Mouse (Mus musculus) ES-E14 (cell line): ENCODE data around the gene Tmed9. TPM values are rescaled to one million over a fixed set of nuclear protein-coding genes. Genes with fewer than 3 reads are reported as not detected.

Source experiments
- DNase-seq: peaks from one replicate; pipeline ENCODE4 v3.0.0-alpha.2; 2013; ENCODE audit warnings: low read depth, low spot score
- H3K27ac ChIP-seq: 2 replicates; pipeline ENCODE4 v1.5.1; 2012; ENCODE audit warnings: low read depth, mild to moderate bottlenecking, low read length, moderate library complexity, mixed read lengths; ENCODE audit not compliant: poor library complexity, insufficient read depth, severe bottlenecking
- H3K36me3 ChIP-seq: 2 replicates; pipeline ENCODE4 v1.6.1; 2012; ENCODE audit warnings: mild to moderate bottlenecking, low read length, moderate library complexity, mixed read lengths; ENCODE audit not compliant: control insufficient read depth, poor library complexity, insufficient read depth, severe bottlenecking
- H3K4me1 ChIP-seq, 2 experiments: fragments of 150-350 bp in 1 of 2; sonication (generic) in 1 of 2; 2 replicates each; pipeline ENCODE4 v1.6.1; 2012; ENCODE audit warnings: low read length in 2 of 2, mild to moderate bottlenecking in 1 of 2, mixed read lengths in 1 of 2; ENCODE audit not compliant: control insufficient read depth in 2 of 2, insufficient read depth in 2 of 2, poor library complexity in 1 of 2
- H3K4me3 ChIP-seq, 2 experiments: fragments of 150-350 bp in 1 of 2; sonication (generic) in 1 of 2; 2 replicates each; pipeline ENCODE4 v1.5.1; 2012; ENCODE audit warnings: low read length in 2 of 2, low read depth in 1 of 2, mild to moderate bottlenecking in 1 of 2, mixed read lengths in 1 of 2; ENCODE audit not compliant: insufficient read depth in 1 of 2, poor library complexity in 1 of 2, severe bottlenecking in 1 of 2
- H3K9ac ChIP-seq: 2 replicates; pipeline ENCODE4 v1.6.1; 2012; ENCODE audit warnings: low read depth, mild to moderate bottlenecking, low read length, mixed read lengths; ENCODE audit not compliant: poor library complexity, insufficient read depth, severe bottlenecking
- H3K9me3 ChIP-seq: fragments of 150-350 bp; sonication (generic); 2 replicates; pipeline ENCODE4 v1.6.1; 2012; ENCODE audit warnings: low read depth, mild to moderate bottlenecking, low read length; ENCODE audit not compliant: control insufficient read depth, insufficient read depth
- CHD2 ChIP-seq: IDR thresholded peaks from 2 replicates; pipeline ENCODE4 v1.6.1; 2014; ENCODE audit warnings: mild to moderate bottlenecking, low read depth, low read length, inconsistent platforms
- HCFC1 ChIP-seq: IDR thresholded peaks from 2 replicates; pipeline ENCODE4 v1.6.1; 2012; ENCODE audit warnings: low read length, inconsistent platforms, borderline replicate concordance; ENCODE audit not compliant: insufficient read depth
- MAFK ChIP-seq: IDR thresholded peaks from 2 replicates; pipeline ENCODE4 v1.6.1; 2014; ENCODE audit warnings: mild to moderate bottlenecking, low read depth, low read length, inconsistent platforms; ENCODE audit not compliant: insufficient read depth
- ZC3H11A ChIP-seq: IDR thresholded peaks from 2 replicates; pipeline ENCODE4 v1.6.1; 2012; ENCODE audit warnings: low read depth, mild to moderate bottlenecking, inconsistent platforms, low read length, borderline replicate concordance
- ZNF384 ChIP-seq: IDR thresholded peaks from 2 replicates; pipeline ENCODE4 v1.6.1; 2012; ENCODE audit warnings: low read depth, low read length, inconsistent platforms
- in situ Hi-C, 2 experiments: fragments of 600-800 bp; cut with MboI; formaldehyde crosslinking; loops; one replicate each; pipeline ENCODE4 v1.15.1; 2025; ENCODE audit warnings: low sequenced_read_pairs in 2 of 2, inconsistent platforms in 1 of 2; ENCODE audit not compliant: unreplicated experiment in 2 of 2
- total RNA-seq: library from RNA; depleted of rRNA; stranded (reverse); fragments of 300-350 nt; gene quantifications from 2 replicates; pipeline ENCODE4 v1.2.3, GENCODE M21; 2012

The Tmed9 gene
- total RNA-seq, 1 experiment: 363 TPM

DNA sequence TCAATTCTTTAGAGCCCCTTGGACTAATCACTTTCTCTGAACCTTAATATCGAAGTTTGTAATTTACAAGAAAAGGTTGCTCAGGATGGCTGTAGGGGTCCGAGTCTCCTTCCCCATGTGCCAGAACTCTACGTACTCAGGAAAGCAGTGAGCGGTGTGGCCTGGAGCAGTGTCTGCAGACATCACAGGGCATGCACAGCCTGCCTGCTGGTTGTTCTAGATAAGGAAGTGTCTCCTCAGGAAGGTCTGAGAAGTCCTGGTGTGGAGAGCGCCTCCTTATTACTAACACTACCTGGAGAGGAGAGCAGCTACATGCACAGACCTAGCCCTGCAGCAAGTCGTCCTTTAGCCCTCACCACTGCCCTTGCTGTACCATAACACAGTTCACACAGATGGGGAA, 28.7 kb upstream of the Tmed9 start:
- TF ChIP-seq ZNF384: no peak
- no peak for TF ChIP-seq HCFC1
- no peak for TF ChIP-seq CHD2
- TF ChIP-seq MAFK: no peak
- in situ Hi-C loops: no loop called here
- DNase-seq: no peak
- H3K27ac ChIP-seq: no peak overlapping the region; the same call in 1 of the 2 replicates
- no peaks in the 10 kb centered on the region for H3K9me3 ChIP-seq
- H3K36me3 ChIP-seq: peaks cover 41% of the 10 kb centered on the region
- peaks cover 0 to 2% of the 10 kb centered on the region in 2 experiments; a peak in 1 of 4 replicates for H3K4me1 ChIP-seq
- H3K9ac ChIP-seq: no peak overlapping the region
- no peak overlapping the region for H3K4me3 ChIP-seq

DNA sequence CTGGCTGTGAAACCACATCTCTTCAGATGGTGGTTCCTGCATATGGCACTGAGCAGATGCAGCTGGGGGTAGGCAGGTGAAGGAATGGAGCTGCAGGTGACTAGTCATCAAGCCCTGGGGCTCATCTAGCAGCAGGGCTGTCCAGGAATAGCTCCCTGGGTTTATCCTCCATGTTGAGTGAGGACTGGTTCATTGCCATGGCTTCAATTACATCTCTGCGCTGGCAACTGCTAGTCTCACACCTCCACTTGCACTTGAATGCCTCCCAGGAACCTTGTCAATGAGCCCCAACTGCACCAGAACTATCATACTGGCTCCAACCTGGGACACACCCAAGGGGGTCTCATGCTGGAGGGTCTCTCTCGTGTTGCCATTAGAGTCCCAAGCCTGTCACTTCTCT, 25.6 kb upstream of the Tmed9 start:
- H3K36me3 ChIP-seq: peaks cover 28% of the 10 kb centered on the region
- in situ Hi-C loops: no loop called here

DNA sequence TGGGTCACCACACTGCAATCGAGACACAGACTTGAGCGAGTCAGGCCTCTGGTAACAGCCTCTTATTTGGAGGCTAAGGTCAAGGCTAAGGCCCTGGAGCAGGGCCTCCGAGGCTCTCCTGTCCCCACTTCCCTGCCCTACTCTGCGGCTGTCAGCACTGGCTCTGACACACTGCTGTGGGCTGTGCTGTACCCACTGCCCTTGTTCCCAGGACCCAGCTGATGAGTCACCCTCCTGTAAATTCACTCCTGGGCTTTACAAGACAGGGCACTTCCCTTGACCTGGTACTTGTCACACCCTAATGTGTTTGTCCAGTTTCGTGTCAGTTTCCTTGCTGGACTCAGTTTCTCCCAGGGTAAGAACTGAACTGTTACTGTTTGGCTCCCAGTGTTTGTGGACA, 25.1 kb upstream of the Tmed9 start:
- no peak overlapping the region for H3K4me3 ChIP-seq
- no peak for TF ChIP-seq HCFC1
- TF ChIP-seq ZNF384: no peak
- TF ChIP-seq MAFK: no peak
- no peak for TF ChIP-seq CHD2
- TF ChIP-seq ZC3H11A: no peak
- no peaks in the 10 kb centered on the region for H3K9me3 ChIP-seq
- DNase-seq: no peak
- in situ Hi-C loops: no loop called here
- H3K27ac ChIP-seq: no peak overlapping the region
- peaks cover 2% of the 10 kb centered on the region in 2 experiments; a peak in 1 of 4 replicates for H3K4me1 ChIP-seq
- no peak overlapping the region for H3K9ac ChIP-seq
- peaks cover 27% of the 10 kb centered on the region for H3K36me3 ChIP-seq

More for the DNA sequence above, 25.6 kb upstream of the Tmed9 start:
- H3K4me3 ChIP-seq: no peak overlapping the region
- no peak overlapping the region for H3K9ac ChIP-seq
- peaks cover 2% of the 10 kb centered on the region in 2 experiments; a peak in 1 of 4 replicates for H3K4me1 ChIP-seq
- no peaks in the 10 kb centered on the region for H3K9me3 ChIP-seq
- DNase-seq: no peak
- no peak for TF ChIP-seq MAFK
- no peak for TF ChIP-seq HCFC1
- no peak for TF ChIP-seq ZNF384
- TF ChIP-seq ZC3H11A: no peak
- TF ChIP-seq CHD2: no peak
- H3K27ac ChIP-seq: no peak overlapping the region

DNA sequence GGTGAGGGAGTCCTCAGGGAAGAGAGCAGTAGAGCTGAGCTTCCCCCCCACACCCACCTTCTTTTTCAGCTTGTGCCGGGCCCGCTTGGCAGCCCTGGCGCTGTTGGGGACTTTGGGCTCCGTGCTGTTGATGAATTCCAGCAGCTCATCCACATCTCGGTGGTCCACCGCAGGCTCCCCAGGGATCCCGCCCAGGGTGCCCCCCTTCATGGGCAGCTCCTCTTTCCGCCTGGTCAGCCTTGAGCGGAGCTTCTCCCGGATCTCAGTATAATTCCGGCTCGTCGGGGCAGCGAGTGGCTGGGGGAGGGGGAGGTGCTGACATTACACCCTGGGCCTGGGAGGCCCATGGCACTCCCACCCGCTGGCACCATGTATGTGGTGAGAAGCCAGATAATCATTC, 24.5 kb upstream of the Tmed9 start:
- Histone ChIP-seq H3K36me3 (peaks cover 29% of the 10 kb centered on the region), H3K27ac (no peak overlapping the region), H3K4me1 (peaks cover 2% of the 10 kb centered on the region in 2 experiments; a peak in 1 of 4 replicates), H3K9me3 (no peaks in the 10 kb centered on the region), H3K4me3 (peak overlapping the region in 1 of 2 experiments; percentile 43; a peak in 2 of 4 replicates), H3K9ac (no peak overlapping the region)
- DNase-seq: no peak
- TF ChIP-seq ZNF384: no peak
- no peak for TF ChIP-seq CHD2
- no peak for TF ChIP-seq ZC3H11A
- TF ChIP-seq HCFC1: no peak
- in situ Hi-C loops: no loop called here

DNA sequence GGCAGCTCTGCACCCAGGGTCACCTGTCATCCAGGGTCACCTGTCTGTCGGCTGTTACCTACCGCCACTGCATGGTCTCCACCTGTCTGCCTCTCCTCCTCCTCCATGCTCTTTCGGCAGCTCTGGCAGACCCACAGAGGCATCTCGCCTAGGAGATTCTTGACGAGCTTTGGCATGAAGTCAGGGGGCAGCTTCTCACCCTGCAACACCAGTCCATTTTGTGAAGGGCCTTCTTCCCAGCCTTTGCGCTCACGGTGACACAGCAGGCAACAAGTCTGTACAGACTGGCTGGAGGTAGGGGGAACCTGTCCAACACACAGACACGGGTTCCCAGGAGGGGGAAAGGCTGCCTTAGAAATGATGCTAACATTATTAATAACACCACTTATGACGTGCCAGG, 17.6 kb upstream of the Tmed9 start:
- Histone ChIP-seq H3K9me3 (no peaks in the 10 kb centered on the region), H3K36me3 (peaks cover 23% of the 10 kb centered on the region), H3K9ac (no peak overlapping the region), H3K27ac (no peak overlapping the region), H3K4me1 (no peaks in the 10 kb centered on the region), H3K4me3 (no peak overlapping the region)
- no peak for TF ChIP-seq ZNF384
- TF ChIP-seq ZC3H11A: no peak
- TF ChIP-seq CHD2: no peak
- no peak for TF ChIP-seq MAFK
- no peak for TF ChIP-seq HCFC1
- in situ Hi-C loops: no loop called here
- no peak for DNase-seq
